Mouse (Mus musculus): ENCODE measurements at regions not wholly inside any gene's neighbourhood (a gene's known extent, or its start where the extent isn't known, plus 50 kb on each side); places are given as distances from the start of the nearest gene placed in this dataset.

DNA sequence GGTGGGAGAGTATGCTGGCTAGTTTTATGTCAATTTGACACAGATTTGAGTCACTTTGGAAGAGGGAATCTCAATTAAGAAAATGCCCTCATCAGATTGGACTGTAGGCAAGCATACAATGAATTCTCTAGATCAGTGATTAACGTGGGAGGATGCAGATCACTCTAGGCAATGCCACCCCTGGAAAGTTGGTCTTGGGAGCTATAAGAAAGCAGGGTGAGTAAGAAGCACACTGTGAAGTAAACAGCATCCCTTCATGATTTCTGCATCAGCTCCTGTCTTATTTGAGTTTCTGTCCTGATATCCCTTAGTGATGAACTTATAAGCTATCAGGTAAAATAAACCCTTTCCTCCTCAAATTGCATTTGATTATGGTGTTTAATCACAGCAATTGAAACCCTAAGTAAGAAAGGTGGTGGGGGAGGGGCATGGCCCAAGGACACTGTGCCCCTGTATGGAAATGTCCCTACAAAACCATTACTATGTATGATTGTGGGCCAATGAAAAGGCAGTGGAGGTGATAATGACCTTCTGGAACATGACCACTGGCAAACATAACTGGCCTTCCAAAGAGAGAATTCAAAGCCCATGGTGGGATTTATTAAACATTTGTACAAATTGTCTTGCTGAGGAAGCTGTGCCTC, 640.3 kb upstream of the Vstm2b start:
- no peak for DNase-seq

DNA sequence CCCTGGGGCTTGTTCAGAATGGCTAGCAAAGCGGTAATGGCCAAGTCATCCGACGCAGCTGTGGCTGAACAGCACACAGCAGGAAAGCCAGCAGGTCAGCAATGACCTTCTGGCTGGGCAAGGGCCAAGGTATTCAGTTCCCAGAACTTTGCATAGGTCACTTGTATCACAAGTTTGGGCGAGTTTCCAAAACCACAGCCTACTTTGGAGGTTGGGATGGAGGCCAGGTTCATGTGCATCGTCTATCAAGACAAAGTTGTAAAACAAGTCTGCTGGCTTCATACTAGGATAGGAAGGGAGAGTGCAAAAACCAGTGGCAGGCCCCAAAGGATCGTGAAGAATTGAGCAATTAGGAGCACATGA, 639.8 kb upstream of the Vstm2b start:
- peak in 1 of 2 experiments; percentile 8 for DNase-seq

DNA sequence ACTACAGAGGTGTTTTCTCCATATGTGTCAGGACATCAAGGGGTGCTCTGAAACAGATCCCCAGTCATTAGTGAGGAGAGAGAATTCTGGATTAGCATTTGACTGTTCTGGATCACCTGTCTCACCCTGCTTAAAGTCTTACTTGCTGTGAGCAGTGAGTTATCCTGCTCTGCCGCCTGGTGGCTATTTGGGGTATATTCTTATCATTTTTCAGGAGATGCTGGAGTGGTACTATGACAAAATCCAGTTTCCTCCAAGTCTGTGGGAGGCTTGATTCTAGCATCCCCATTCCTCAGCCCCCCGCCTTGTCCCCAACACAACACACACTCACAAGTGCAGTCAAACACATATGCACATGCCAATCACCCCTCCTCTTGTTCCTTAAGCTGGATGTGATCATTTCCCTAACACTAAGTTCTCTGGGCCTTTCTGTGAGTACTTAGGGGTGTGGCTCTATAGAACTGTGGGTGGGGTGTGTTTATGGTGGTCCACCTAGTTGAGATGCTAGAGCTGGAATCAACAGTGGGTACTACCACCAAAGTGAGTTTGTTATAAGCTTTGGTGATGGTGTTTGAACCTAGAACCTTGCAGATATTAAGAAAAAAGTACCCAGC, 624.6 kb upstream of the Vstm2b start:
- peak; percentile 76 to 80 for DNase-seq

DNA sequence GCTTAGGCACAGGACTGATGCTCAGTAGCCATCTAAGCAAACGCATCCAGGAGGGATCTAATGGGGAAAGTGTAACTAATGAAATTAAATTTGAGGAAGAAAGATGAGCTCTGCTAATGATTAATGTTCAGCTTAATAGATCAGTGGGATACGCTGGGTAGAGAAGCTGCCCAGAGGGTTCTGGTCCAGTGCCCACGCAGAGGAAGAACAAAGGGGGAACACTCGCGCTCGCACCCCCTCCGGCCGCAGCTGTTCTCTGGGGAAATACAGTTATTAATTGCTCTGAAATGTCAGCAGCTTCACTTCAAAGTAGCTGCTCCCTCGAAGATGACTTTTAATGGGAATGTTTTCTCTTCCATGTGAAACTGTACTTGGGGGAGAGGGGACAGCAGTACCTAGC, 623.0 kb upstream of the Vstm2b start:
- peak in 1 of 2 experiments; percentile 4 for DNase-seq

DNA sequence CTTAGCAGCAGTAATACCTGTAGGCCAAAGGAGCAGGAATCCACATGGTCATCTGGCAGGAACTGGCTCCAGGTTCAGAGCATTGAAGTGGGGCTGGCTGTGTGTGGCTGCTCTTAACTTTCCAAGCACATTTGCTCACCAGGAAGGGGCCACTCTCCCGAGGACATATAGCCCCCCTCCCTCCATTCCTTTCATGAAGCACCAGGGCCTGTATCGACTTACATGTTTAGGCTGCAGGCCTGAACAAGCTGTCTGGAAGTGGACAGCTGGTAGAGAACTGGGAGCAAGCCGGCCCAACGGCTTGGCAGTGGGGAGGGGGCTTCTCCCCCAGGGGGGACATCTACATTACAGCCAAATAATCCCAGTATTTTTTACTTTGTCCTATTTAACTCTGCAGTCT, 622.5 kb upstream of the Vstm2b start:
- peak; percentile 4 to 15 for DNase-seq

DNA sequence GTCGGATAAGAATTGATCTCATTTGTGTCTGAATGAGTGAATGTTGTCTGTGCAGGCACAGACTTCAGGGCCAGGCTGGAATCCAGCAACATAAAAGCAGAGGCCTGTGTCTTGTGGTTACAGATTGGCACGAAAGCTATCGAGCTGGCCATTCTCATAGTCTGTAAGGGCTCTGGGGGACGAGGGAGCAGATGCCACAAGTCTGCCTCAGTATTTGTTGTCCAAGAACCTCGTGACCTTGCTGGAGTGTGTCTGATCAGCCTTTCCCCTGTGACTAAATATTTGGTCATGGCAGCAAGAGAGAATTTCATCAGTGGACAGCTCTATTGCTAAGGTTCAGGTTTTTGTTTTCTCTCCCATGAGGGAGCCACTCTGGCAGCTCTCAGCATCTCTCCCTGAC, 622.0 kb upstream of the Vstm2b start:
- DNase-seq: peak; percentile 36 to 44

DNA sequence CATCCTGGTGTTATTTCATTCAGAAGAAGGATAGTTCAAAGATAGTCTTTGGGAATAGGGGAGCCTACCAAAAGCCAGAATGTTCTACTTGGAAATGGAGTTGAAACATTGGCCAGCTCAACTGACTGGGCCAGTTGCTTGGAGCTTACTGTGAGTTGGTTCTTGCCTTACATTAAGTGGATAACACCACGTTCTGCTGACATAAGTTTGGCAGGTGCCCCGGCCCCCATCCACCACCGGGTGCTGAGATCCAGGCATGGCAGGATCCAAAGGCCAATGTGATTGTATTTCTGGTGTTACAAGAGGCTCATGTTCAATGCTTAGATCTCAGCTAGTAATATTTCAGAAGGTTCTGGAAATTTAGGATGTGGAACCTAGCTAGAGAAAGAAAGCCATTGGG, 608.0 kb upstream of the Vstm2b start:
- no peak for DNase-seq

DNA sequence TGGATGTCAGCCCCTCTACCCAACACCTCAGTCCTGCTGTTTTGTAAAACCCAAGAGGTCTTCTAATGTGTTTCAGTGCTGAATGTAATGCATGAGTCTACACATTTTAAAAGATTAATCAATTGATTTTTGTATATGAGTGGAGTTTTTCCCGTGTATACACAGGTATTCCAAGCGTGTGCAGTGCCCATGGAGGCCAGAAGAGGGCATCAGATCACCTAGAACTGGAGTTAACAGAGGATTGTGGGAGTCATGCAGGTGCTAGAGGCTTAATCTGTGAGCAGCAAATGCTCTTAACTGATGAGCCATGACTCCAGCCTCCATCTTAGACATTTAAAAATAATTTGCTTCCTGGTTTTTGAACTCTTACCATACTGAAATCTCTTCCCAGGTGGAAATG, 587.6 kb upstream of the Vstm2b start:
- DNase-seq: peak; percentile 16 to 59

DNA sequence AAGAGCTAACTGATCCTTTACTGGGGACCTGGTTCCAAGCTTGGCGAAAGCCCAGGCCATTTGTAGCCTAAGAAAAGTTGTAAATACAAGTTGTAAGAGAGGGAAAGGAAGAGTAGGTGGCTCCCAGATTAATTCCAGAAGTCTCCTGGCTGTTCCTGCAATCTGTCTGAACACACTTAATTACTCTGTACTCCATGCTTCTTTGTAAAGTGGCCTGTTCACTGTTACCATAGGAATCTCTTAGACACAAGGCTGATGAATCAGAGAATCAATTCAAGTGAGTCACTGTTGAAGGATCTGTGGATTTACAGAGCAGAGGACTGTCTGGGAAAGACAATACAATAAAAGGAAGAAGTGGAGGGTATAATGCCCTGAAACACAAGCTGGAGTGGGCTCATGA, 577.0 kb upstream of the Vstm2b start:
- DNase-seq: no peak

DNA sequence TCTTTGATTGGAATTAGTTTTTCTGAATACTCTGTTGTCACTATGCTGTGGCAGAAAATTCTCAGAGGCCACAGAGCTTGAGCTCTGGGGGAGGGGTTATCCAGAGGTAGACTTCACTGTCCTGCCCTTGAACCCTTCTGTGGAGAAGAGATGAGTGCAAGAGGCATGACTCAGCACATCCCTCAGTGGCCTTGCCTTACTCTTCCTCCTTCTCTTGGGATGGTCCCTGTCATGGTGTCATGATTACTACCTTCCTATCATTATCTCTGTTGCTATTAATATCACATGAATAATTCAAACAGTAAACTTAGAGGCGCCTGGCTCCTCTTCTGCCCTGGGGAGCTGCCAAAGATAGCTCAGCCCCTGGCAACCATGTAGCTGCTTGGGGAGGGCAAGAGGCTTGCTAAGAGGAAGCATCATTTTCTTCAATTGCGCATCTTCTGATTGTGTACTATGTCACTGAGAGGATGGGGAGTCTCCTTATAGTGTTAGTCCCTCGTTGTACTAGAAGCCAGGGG, 572.9 kb upstream of the Vstm2b start:
- peak; percentile 11 to 18 for DNase-seq

DNA sequence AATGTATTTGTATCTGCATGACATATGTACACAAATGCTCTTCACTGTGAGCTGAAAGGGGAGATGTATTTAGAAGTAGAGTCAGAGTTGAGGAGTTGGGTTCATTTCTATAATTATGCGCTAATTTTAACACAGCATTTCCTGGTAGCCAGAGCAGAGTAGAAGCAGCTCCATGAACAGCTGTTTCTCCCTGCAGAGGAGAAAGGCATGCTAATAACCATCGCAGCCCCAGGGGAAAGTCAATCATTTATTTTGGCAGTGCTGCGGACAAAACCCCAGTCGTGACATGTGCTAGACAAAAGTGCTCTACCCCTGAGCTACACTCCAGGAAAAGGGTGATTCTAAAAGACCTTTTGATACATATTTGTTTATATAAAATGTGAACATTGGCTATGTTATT, 565.7 kb upstream of the Vstm2b start:
- peak; percentile 5 to 18 for DNase-seq

DNA sequence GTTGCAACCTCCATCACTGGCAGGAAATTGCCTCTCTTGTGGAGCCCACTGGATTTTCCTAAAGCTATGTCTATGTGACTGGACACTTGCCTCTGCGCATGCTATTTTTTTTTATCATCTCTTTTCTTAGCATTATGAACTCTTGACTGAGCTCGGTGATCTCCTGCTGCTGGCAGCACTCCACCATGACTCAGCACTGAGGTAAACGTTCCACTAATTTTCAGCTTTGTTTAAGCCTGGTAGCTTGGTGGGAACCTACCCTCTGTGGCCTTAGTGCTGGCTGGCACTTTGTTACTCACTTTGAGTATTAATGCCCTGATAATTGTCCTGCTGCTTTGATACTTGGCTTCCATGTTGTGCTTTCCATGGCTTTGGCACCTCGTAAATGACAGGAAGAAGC, 545.8 kb upstream of the Vstm2b start:
- DNase-seq: peak; percentile 14 to 24

DNA sequence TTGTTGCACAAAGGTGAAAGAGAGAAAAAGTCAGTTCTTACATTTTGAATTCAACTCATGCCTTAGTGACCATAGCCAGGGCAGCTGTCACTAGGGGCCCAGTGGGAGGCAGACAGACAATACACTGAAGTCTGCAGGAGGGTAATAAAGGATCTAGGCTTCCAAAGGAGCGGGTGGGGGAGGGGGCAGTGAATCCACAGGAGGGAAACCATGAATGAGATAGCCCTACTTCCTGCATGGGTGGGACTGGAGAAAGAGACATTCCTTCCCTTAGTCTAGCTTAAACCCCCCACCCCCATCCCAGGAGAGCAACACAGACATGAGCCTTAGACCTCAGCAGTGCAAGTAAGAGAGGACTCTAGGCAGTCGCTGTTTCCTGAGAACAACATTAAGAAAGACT, 535.4 kb upstream of the Vstm2b start:
- DNase-seq: no peak

DNA sequence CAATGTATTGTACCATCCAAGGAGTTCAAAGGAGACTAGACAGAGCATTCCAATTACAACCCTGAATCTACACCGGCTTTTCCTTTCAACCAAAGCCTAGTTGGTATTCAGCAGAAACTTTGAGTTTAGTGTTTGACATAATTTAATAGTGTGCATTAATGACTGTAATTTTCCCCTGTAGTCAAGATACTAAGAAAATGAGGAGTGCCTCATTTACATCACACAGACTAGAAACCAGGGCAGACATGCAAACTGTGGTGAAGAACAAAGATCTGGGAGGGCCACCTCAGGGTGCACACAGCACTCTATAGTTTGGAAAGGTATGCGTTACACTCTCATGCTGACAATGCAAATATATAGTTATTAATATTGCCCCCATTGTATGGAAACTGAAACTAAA, 525.4 kb upstream of the Vstm2b start:
- no peak for DNase-seq

DNA sequence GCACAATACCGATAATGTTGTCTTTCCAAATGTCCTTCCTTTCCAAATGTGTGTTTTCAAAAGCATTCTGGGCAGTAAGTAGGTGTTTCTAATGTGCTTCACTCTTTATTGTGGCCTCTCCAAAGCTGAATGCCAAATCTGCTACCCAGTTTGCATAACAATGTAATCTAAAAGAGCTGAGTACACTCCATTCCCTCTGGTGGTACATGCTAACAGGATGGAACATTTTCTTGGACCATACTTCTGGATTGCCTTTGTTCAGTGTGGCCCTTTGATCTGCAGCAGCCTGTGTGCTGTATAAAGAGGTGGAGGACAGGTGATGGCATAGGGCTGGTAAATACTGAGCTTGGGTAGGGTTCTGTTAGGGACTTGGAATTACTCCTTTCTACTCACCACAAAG, 520.3 kb upstream of the Vstm2b start:
- DNase-seq: no peak

DNA sequence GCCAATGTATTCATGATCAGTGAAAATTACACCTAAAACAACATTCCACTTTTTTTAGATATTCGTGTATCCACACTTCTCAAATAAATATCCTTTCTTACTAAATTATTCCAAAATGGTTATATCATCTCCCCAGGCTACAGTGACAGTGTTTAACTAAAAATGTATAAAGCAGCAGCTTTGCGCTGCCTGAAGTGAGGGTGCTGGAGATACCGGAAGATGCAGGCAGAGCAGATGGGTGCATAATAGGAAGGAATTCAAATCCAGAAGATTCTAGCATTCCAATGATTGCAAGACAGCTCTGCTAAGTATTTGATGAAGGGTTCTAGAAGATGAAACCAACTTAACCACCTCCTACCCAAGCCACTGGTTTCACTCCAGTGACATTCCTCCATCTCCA, 516.9 kb upstream of the Vstm2b start:
- DNase-seq: no peak

DNA sequence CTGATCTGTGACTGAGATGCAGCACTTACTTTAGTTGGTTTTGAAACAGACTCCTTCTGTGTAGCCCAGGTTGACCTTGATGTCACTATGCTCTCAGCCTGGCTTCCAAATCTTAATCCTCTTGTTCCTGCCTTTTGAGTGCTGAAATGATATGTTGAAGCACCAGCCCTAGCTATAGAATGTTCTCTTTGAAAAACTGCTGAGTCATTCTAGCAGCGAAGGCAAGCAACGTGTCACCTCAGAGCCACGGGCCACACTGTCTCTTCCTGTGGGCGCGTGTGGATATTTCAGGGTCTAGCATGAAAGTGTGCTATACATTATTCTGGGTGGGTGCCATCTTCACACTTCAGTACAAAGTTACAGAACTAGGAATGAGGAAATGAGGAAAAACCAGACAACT, 510.0 kb upstream of the Vstm2b start:
- DNase-seq: no peak

DNA sequence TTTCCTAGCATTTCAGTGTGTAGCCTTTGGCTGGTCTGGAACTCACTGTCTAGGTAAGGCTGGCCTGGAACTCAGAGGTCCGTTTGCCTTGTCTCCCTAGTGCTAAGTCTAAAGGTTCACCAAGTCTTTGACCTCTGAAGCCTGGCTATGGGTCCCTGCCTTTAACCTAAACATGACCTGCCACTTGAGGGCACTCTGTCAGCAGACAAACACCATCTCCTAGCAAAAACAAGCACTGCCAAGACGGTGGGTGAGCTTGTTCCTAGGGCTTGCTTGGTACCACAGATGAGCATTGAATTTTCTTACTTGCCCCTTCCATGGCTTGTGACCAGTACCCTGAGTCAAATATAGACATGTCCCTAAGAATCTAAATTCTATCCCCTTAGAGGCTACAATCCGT, 508.3 kb upstream of the Vstm2b start:
- peak; percentile 11 to 19 for DNase-seq

DNA sequence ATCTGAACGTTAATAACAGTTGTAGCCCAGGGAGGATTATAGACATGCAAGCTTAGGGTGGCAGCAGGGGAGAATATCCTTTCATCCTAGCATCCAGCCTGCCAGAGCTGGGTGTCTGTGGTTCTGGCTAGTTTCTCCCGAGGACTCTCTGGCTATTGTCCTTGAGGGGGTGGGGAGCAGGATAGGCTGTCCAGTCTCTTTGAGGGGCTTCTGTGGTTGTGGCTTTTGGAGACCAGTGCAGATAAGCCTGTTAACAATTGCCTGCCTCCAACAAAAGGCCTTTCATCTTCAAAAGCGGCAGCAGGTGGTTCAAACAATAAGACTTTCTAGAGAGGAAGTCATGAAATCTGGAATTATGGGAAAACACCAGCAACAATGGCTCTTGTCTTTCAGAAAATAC, 507.2 kb upstream of the Vstm2b start:
- DNase-seq: no peak

DNA sequence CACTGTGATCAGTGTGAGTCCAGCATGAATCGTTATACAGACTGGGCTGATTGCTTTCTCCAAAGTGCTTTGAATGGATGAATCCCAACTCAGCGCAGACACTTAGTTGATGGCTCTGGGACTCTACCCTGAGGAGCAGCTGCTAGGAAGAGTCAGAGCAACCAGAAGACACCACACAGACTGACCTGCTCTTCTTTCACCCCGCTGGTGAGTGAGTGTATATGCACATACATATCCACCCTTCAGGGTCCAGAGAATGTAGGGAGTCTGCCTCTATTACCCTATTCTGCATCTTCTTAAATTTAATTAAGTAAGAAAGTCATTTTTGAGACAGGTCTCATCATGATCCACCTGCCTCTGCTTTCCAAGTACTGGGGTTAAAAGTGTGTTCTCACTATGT, 506.5 kb upstream of the Vstm2b start:
- no peak for DNase-seq

DNA sequence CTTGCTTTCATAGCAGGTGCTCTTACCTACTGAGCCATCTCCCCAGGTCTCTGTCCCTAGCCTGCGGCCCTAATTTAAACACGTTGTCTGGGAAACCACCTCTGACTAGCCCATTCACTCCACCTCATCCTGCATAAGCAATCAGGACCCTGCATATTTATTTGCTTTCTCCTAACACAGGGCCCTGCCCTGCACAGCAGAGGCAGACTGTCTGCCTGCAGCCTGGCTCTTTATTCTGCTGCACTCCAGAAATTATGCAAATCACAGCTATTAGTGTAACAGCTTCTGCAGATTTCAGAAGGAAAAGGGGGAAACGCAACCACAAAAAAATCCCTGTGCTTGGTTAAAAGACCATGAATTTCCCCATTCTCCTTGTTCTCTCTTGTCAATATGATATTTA, 505.9 kb upstream of the Vstm2b start:
- no peak for DNase-seq

DNA sequence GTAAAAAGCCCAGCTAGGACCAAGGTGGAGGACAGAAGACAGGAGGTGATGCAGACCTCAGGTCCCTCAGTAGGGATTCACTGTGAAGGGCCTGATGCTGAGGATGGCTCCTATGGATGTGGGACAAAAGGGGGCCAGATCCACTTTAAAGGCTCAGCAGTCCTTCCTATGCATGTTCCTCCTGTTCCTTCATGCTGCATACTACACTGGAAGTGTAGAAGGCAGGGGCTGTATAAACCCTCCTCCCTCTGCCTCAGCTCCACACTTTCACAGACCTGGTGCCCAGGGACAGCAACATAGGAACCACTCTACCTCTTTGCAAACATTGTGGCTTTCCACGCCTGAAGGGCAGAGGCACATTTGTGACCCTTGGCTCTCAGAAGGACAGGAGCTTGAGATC, 505.4 kb upstream of the Vstm2b start:
- no peak for DNase-seq

DNA sequence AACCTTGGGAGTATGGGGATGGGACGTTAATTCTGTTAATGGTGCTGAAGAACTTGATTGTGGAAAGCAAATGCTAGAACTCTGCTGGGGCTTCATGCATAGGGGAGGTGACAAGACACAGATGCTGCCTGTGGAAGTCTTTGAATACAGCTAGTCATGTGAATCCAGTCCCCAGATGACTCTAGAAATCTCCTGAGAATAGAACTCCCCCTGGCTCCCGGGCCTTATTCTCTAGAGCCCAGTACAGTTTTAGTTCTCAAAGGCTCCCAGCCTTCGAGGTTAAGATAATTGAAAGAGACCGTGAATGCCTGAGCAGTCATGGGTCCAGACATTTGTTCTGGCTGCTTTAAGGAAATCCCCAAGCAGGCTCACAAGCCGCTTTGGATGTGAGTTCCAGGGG, 499.9 kb upstream of the Vstm2b start:
- no peak for DNase-seq

DNA sequence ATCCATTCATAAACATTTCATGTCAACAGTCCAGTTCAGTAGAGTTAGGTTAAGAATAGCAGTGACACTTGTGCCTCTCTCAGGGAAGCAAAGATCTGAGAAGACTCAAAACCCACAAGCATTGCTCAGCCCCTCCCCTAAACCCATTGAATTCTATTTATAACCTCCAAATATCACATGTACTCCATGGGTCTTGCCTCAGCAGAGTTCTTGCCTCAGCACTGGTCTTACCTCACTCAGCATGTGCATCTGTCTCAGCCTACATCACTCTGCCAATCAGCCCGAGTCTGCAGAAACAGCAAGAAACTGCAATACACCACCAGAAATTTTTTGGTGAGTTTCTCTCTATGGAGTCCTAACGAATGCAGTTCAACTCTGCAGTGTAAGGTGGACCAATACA, 478.8 kb upstream of the Vstm2b start:
- DNase-seq: no peak

DNA sequence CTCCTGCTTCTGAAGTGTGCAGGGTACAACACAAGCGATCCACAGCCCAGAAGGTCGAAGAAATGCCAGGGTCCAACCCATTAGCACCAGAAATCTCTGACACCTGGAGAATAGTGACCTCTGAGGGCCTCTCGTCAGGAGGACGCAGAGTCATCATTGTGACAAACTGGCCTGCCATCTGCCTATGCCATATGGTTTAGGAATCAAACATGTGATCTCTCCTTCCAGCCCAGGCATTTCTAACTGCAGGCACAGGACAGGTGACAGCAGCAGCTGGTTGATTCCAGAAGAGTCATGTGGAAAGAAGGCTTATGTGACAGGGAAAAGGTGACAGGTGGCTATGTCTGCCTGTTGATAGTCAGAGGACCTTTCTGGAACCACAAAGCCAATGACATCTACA, 476.0 kb upstream of the Vstm2b start:
- peak; percentile 34 to 42 for DNase-seq

Measured in cerebellum, postnatal 14 days (tissue).